In the genomic region with DNA sequence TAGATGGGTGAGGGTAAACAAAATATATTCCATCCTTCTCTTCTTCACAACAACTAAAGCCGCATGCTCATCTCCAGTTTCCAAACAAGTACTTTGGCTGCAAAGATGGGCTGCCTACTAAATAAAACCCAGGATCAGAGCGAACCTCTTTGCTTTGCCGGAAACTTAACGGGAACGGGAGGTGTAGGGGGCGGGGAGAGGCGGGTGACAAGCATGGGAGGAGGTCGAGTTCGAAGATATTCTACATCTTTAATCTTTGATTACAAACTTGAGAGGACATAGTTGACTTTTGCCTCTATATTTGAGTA, we compare ENCODE assay signal across 9 mouse cellular contexts. TPM values are rescaled to one million over a fixed set of nuclear protein-coding genes. Genes with fewer than 3 reads are reported as not detected.
DNase-seq lines count a peak whose midpoint lies in the region; ATAC-seq and TF ChIP-seq lines count a peak whose summit lies in the region.
"Had no signal": no experiment of that assay in that cellular context is flagged by ENCODE, and none has a peak within 500 bp of the region (broad histone marks: within the 10 kb centered on the region; RNA-seq: fewer than 3 reads in every experiment).

No protein-coding gene starts in this region.

- DNase-seq in CD4-positive helper T cell, adult 2 months (ENCODE audit: low read depth, low spot score): peak; percentile 71
- DNase-seq in ES-E14 (ENCODE audit: low read depth, low spot score): no peak
- DNase-seq in embryo, embryonic 11 days: peak; percentile 61
- peak; percentile 77 for DNase-seq in heart, embryonic 10.5 days (ENCODE audit: low spot score)
- peak; percentile 52 for DNase-seq in kidney, postnatal 0 days (ENCODE audit: low spot score)
- peak; percentile 24 for DNase-seq in lung, postnatal 25 days (ENCODE audit: low spot score)
- peak; percentile 59 to 79 for DNase-seq in spleen, postnatal 4 days (ENCODE audit: low spot score in 2 of 2)
- DNase-seq in right cerebral cortex, adult 2 months (ENCODE audit: low spot score in 2 of 2): no peak

- 0% methylated on average over 9 of the region's 9 CpGs for WGBS in heart, embryonic 10.5 days
- under 1% methylated on average over 9 of the region's 9 CpGs for WGBS in kidney, postnatal 0 days

- H3K4me3 ChIP-seq in ES-E14 (ENCODE audit: insufficient read depth in 1 of 2, low read depth in 1 of 2, low read length in 2 of 2, poor library complexity in 1 of 2, severe bottlenecking in 1 of 2): peak overlapping the region; percentile 60 to 73
- H3K4me3 ChIP-seq in heart, embryonic 10.5 days: peak overlapping the region; percentile 97
- H3K4me3 ChIP-seq in kidney, postnatal 0 days (replicated peaks; ENCODE audit: low read depth, low read length): peak overlapping the region; percentile 87

- in situ Hi-C loops in ES-E14 (cut with MboI; ENCODE audit: low sequenced_read_pairs in 2 of 2, unreplicated experiment in 2 of 2): no loop called here

- TF ChIP-seq CTCF in kidney, postnatal 0 days (IDR thresholded peaks at IDR 0.05; ENCODE audit: low read depth): no peak

- H3K9ac ChIP-seq in ES-E14 (ENCODE audit: insufficient read depth, low read depth, low read length, poor library complexity, severe bottlenecking): peak overlapping the region; percentile 56
- peak overlapping the region; percentile 32; the same call in 1 of the 2 replicates for H3K9ac ChIP-seq in kidney, postnatal 0 days (ENCODE audit: low read depth, low read length)

- H3K4me1 ChIP-seq in ES-E14 (ENCODE audit: control insufficient read depth in 2 of 2, insufficient read depth in 2 of 2, low read length in 2 of 2, poor library complexity in 1 of 2): no peaks in the 10 kb centered on the region
- H3K4me1 ChIP-seq in heart, embryonic 10.5 days: 0 out of 2 replicates have a peak, but pooled peaks cover 2% of the 10 kb centered on the region
- 0 out of 2 replicates have a peak, but pooled peaks cover 7% of the 10 kb centered on the region for H3K4me1 ChIP-seq in kidney, postnatal 0 days (replicated peaks; ENCODE audit: insufficient read depth, low read length)

- no peak for ATAC-seq in kidney, postnatal 0 days (replicated peaks; ENCODE audit: low FRiP score, low read depth)

- no peak overlapping the region; the same call in 1 of the 2 replicates for H3K27ac ChIP-seq in ES-E14 (ENCODE audit: insufficient read depth, low read depth, low read length, poor library complexity, severe bottlenecking)
- H3K27ac ChIP-seq in heart, embryonic 10.5 days: peak overlapping the region; percentile 98
- H3K27ac ChIP-seq in kidney, postnatal 0 days: peak overlapping the region; percentile 63

- peaks cover 10% of the 10 kb centered on the region; the same call in 1 of the 2 replicates for H3K36me3 ChIP-seq in ES-E14 (ENCODE audit: control insufficient read depth, insufficient read depth, low read length, poor library complexity, severe bottlenecking)
- H3K36me3 ChIP-seq in heart, embryonic 10.5 days: peaks cover 6% of the 10 kb centered on the region; the same call in 1 of the 2 replicates
- H3K36me3 ChIP-seq in kidney, postnatal 0 days (ENCODE audit: insufficient read depth, low read length): no peaks in the 10 kb centered on the region

- no peaks in the 10 kb centered on the region for H3K9me3 ChIP-seq in ES-E14 (ENCODE audit: control insufficient read depth, insufficient read depth, low read depth, low read length)
- no peaks in the 10 kb centered on the region for H3K9me3 ChIP-seq in heart, embryonic 10.5 days
- no peaks in the 10 kb centered on the region for H3K9me3 ChIP-seq in kidney, postnatal 0 days (replicated peaks; ENCODE audit: low read length)

- H3K4me2 ChIP-seq in kidney, postnatal 0 days (ENCODE audit: low read length): peak overlapping the region; percentile 76

- no peaks in the 10 kb centered on the region for H3K27me3 ChIP-seq in heart, embryonic 10.5 days (ENCODE audit: insufficient read depth, poor library complexity, severe bottlenecking)
- H3K27me3 ChIP-seq in kidney, postnatal 0 days (ENCODE audit: insufficient read depth, low read length): no peaks in the 10 kb centered on the region

TF ChIP-seq in ES-E14, 5 proteins besides CTCF, POLR2A, EP300 and RAD21:
- no peak for TF ChIP-seq CHD2 (IDR thresholded peaks at IDR 0.05; ENCODE audit: low read depth, low read length)

RNA-seq across cellular contexts. Expression of a gene that starts 0.7 kb away (rescaled TPM):
- total RNA-seq in ES-E14 (2012; rRNA removed): 109 and 165 TPM in 2 replicates
- polyA plus RNA-seq in heart, embryonic 10.5 days (2016; fragmentation: Nextera tagmentation; extraction: Ambion mirVana): 68.6 and 71.9 TPM in 2 replicates
- polyA plus RNA-seq in kidney, postnatal 0 days (2015; fragmentation: Nextera tagmentation; extraction: Ambion mirVana): 171 and 172 TPM in 2 replicates

RNA-seq across cellular contexts. Expression of a gene that starts 53.9 kb away (rescaled TPM):
- total RNA-seq in ES-E14 (2012; rRNA removed): 0.90 and 1.2 TPM in 2 replicates
- polyA plus RNA-seq in heart, embryonic 10.5 days (2016; fragmentation: Nextera tagmentation; extraction: Ambion mirVana): not detected in 2 replicates
- polyA plus RNA-seq in kidney, postnatal 0 days (2015; fragmentation: Nextera tagmentation; extraction: Ambion mirVana): not detected in 2 replicates
- total RNA-seq: gastrocnemius, postnatal 36 days had no signal

Comparison
In these comparisons a context has a peak if more than half of its experiments do, and no peak if none do; other contexts are left out.
1. DNase-seq: peak in CD4-positive helper T cell, adult 2 months (single experiment), embryo, embryonic 11 days (single experiment), heart, embryonic 10.5 days (single experiment), kidney, postnatal 0 days (single experiment), lung, postnatal 25 days (single experiment) and spleen, postnatal 4 days (2 of 2); none in ES-E14 (single experiment) and right cerebral cortex, adult 2 months (0 of 2).
2. Peak in every context shown above with its lines, with median percentiles within 50 percentile points of each other: H3K4me3 ChIP-seq.